Mouse (Mus musculus) MEL (cell line): ENCODE data around the gene Abhd18. TPM values are rescaled to one million over a fixed set of nuclear protein-coding genes. Genes with fewer than 3 reads are reported as not detected.

Experiments used
- DNase-seq: peaks from one replicate; pipeline ENCODE4 v3.0.0; 2011; ENCODE audit warnings: low read depth, low spot score
- H3K27ac ChIP-seq: 2 replicates; pipeline ENCODE4 v1.5.1; 2012; ENCODE audit warnings: low read depth, mild to moderate bottlenecking, control low read depth, low read length, moderate library complexity; ENCODE audit not compliant: control insufficient read depth
- H3K27me3 ChIP-seq, 2 experiments: fragments of 150-350 bp in 1 of 2; sonication (generic) in 1 of 2; 2 replicates each; pipeline ENCODE4 v1.6.1; 2012; ENCODE audit warnings: low read length in 2 of 2, mild to moderate bottlenecking in 2 of 2, improper control_type of control experiment in 1 of 2, moderate library complexity in 1 of 2; ENCODE audit not compliant: insufficient read depth in 2 of 2, control insufficient read depth in 1 of 2
- H3K36me3 ChIP-seq, 2 experiments: 2 replicates each; pipeline ENCODE4 v1.6.1; 2012 to 2014; ENCODE audit warnings: low read length in 2 of 2, improper control_type of control experiment in 1 of 2, inconsistent platforms in 1 of 2, mild to moderate bottlenecking in 1 of 2; ENCODE audit not compliant: insufficient read depth in 2 of 2, control insufficient read depth in 1 of 2
- H3K4me1 ChIP-seq, 2 experiments: fragments of 150-350 bp in 1 of 2; sonication (generic) in 1 of 2; 2 replicates each; pipeline ENCODE4 v1.6.1; 2012; ENCODE audit warnings: low read length in 2 of 2, improper control_type of control experiment in 1 of 2, mild to moderate bottlenecking in 1 of 2; ENCODE audit not compliant: insufficient read depth in 2 of 2, control insufficient read depth in 1 of 2
- H3K4me3 ChIP-seq, 2 experiments: fragments of 150-350 bp in 1 of 2; sonication (generic) in 1 of 2; 2 replicates each; pipeline ENCODE4 v1.5.1; 2012; ENCODE audit warnings: low read depth in 2 of 2, low read length in 2 of 2, mild to moderate bottlenecking in 2 of 2, moderate library complexity in 2 of 2, control low read depth in 1 of 2, improper control_type of control experiment in 1 of 2; ENCODE audit not compliant: control insufficient read depth in 1 of 2, insufficient read depth in 1 of 2
- H3K79me2 ChIP-seq: 2 replicates; pipeline ENCODE4 v1.6.1; 2012; ENCODE audit warnings: mild to moderate bottlenecking, low read length, moderate library complexity; ENCODE audit not compliant: control insufficient read depth, poor library complexity, insufficient read depth
- H3K9ac ChIP-seq: 2 replicates; pipeline ENCODE4 v1.6.1; 2012; ENCODE audit warnings: low read depth, mild to moderate bottlenecking, control low read depth, low read length, moderate library complexity; ENCODE audit not compliant: control insufficient read depth, poor library complexity, severe bottlenecking
- H3K9me3 ChIP-seq: fragments of 150-350 bp; sonication (generic); replicated peaks from 2 replicates; pipeline ENCODE4 v1.6.1; 2012; ENCODE audit warnings: mild to moderate bottlenecking, low read length, improper control_type of control experiment, moderate library complexity; ENCODE audit not compliant: insufficient read depth
- E2F4 ChIP-seq: IDR thresholded peaks from 2 replicates; pipeline ENCODE4 v1.6.1; 2011; ENCODE audit warnings: low read depth, low read length, improper control_type of control experiment, borderline replicate concordance
- ELF1 ChIP-seq: IDR thresholded peaks from 2 replicates; pipeline ENCODE4 v1.6.1; 2014; ENCODE audit warnings: low read depth, mild to moderate bottlenecking, inconsistent platforms, low read length, improper control_type of control experiment, moderate library complexity
- ETS1 ChIP-seq: IDR thresholded peaks from 2 replicates; pipeline ENCODE4 v1.6.1; 2012; ENCODE audit warnings: low read depth, mild to moderate bottlenecking, inconsistent platforms, low read length, improper control_type of control experiment, moderate library complexity
- GABPA ChIP-seq: IDR thresholded peaks from 2 replicates; pipeline ENCODE4 v1.6.1; 2012; ENCODE audit warnings: low read depth, mild to moderate bottlenecking, inconsistent platforms, low read length, improper control_type of control experiment, moderate library complexity
- GATA1 ChIP-seq: IDR thresholded peaks from 2 replicates; pipeline ENCODE4 v1.6.1; 2011; ENCODE audit warnings: low read depth, low read length, improper control_type of control experiment
- MAX ChIP-seq: IDR thresholded peaks from 2 replicates; pipeline ENCODE4 v1.6.1; 2011; ENCODE audit warnings: low read length, improper control_type of control experiment
- MAZ ChIP-seq: IDR thresholded peaks from 2 replicates; pipeline ENCODE4 v1.6.1; 2012; ENCODE audit warnings: low read depth, mild to moderate bottlenecking, inconsistent platforms, low read length, improper control_type of control experiment
- MEF2A ChIP-seq: IDR thresholded peaks from 2 replicates; pipeline ENCODE4 v1.6.1; 2014; ENCODE audit warnings: low read depth, mild to moderate bottlenecking, inconsistent platforms, low read length, improper control_type of control experiment; ENCODE audit not compliant: poor library complexity, insufficient replicate concordance, severe bottlenecking; ENCODE audit errors: extremely low read depth
- MXI1 ChIP-seq: IDR thresholded peaks from 2 replicates; pipeline ENCODE4 v1.6.1; 2011; ENCODE audit warnings: mild to moderate bottlenecking, low read depth, low read length, improper control_type of control experiment
- MYB ChIP-seq: IDR thresholded peaks from 2 replicates; pipeline ENCODE4 v1.6.1; 2011; ENCODE audit warnings: mild to moderate bottlenecking, low read depth, low read length, improper control_type of control experiment
- MYC ChIP-seq: IDR thresholded peaks from 2 replicates; pipeline ENCODE4 v1.6.1; 2011; ENCODE audit warnings: low read depth, mild to moderate bottlenecking, low read length, improper control_type of control experiment, moderate library complexity
- NELFE ChIP-seq: IDR thresholded peaks from 2 replicates; pipeline ENCODE4 v1.6.1; 2011; ENCODE audit warnings: low read depth, low read length, improper control_type of control experiment
- NRF1 ChIP-seq: IDR thresholded peaks from 2 replicates; pipeline ENCODE4 v1.6.1; 2014; ENCODE audit warnings: low read depth, mild to moderate bottlenecking, inconsistent platforms, low read length, improper control_type of control experiment, moderate library complexity; ENCODE audit not compliant: poor library complexity, insufficient read depth, severe bottlenecking
- POLR2A ChIP-seq, 2 experiments: IDR thresholded peaks; 2 replicates each; pipeline ENCODE4 v1.6.1; 2011 to 2012; ENCODE audit warnings: low read length in 2 of 2, mild to moderate bottlenecking in 2 of 2, control low read depth in 1 of 2, improper control_type of control experiment in 1 of 2, low read depth in 1 of 2, moderate library complexity in 1 of 2; ENCODE audit not compliant: control insufficient read depth in 1 of 2, insufficient read depth in 1 of 2, poor library complexity in 1 of 2
- POLR2AphosphoS5 ChIP-seq: IDR thresholded peaks from 2 replicates; pipeline ENCODE4 v1.6.1; 2012; ENCODE audit warnings: low read depth, borderline replicate concordance, mild to moderate bottlenecking, inconsistent platforms, low read length, moderate library complexity, mixed read lengths
- RCOR1 ChIP-seq: IDR thresholded peaks from 2 replicates; pipeline ENCODE4 v1.6.1; 2012; ENCODE audit warnings: low read depth, mild to moderate bottlenecking, inconsistent platforms, low read length, improper control_type of control experiment
- SMC3 ChIP-seq: IDR thresholded peaks from 2 replicates; pipeline ENCODE4 v1.6.1; 2011; ENCODE audit warnings: low read depth, low read length, improper control_type of control experiment
- TAL1 ChIP-seq: IDR thresholded peaks from 2 replicates; pipeline ENCODE4 v1.6.1; 2012; ENCODE audit warnings: mild to moderate bottlenecking, inconsistent platforms, low read length, moderate library complexity, mixed read lengths
- TCF12 ChIP-seq: IDR thresholded peaks from 2 replicates; pipeline ENCODE4 v1.6.1; 2014; ENCODE audit warnings: low read depth, mild to moderate bottlenecking, inconsistent platforms, low read length, improper control_type of control experiment, moderate library complexity
- UBTF ChIP-seq: IDR thresholded peaks from 2 replicates; pipeline ENCODE4 v1.6.1; 2012; ENCODE audit warnings: low read depth, mild to moderate bottlenecking, inconsistent platforms, low read length, improper control_type of control experiment, moderate library complexity, borderline replicate concordance; ENCODE audit not compliant: insufficient read depth
- USF2 ChIP-seq, 2 experiments: IDR thresholded peaks; 2 replicates each; pipeline ENCODE4 v1.6.1; 2011 to 2012; ENCODE audit warnings: improper control_type of control experiment in 2 of 2, low read length in 2 of 2, borderline replicate concordance in 1 of 2, inconsistent platforms in 1 of 2, low read depth in 1 of 2, mild to moderate bottlenecking in 1 of 2; ENCODE audit not compliant: insufficient read depth in 1 of 2
- ZC3H11A ChIP-seq: IDR thresholded peaks from 2 replicates; pipeline ENCODE4 v1.6.1; 2012; ENCODE audit warnings: low read depth, mild to moderate bottlenecking, inconsistent platforms, low read length, improper control_type of control experiment
- ZMIZ1 ChIP-seq: IDR thresholded peaks from 2 replicates; pipeline ENCODE4 v1.6.1; 2012; ENCODE audit warnings: low read depth, mild to moderate bottlenecking, inconsistent platforms, low read length, improper control_type of control experiment, moderate library complexity
- polyA plus RNA-seq, 2 experiments: library from polyadenylated mRNA; stranded (reverse) in 1 of 2; unstranded in 1 of 2; fragments of >175 nt in 1 of 2; fragments of >200 nt in 1 of 2; gene quantifications; 2 replicates each; pipeline versions ENCODE4 v1.2.1 to v1.2.4; 2012; ENCODE audit warnings: low replicate concordance in 2 of 2, low read depth in 1 of 2; ENCODE audit not compliant: insufficient read length in 2 of 2, insufficient read depth in 1 of 2, missing spikeins in 1 of 2
- total RNA-seq: library from RNA; depleted of rRNA; stranded (reverse); fragments of 300-350 nt; gene quantifications from 2 replicates; pipeline ENCODE4 v1.2.3, GENCODE M21; 2012

Abhd18 gene
- total and polyA plus RNA-seq, 3 experiments: 1.3 to 3.6 TPM; not detected in 1

GRCm38 (mm10) chr3:40799530-40800372 lies 47.0 kb upstream of the Abhd18 start, which contains the start of gene Plk4 (continued):
- TF ChIP-seq NELFE (peak; percentile 86), GATA1 (no peak), NRF1 (peak; percentile 97), POLR2A (IDR thresholded peaks at IDR 0.05; ENCODE audit: control insufficient read depth in 1 of 2, insufficient read depth in 1 of 2, low read depth in 1 of 2, low read length in 2 of 2, poor library complexity in 1 of 2) (peak; percentile 83 to 90; a peak in 3 of 4 replicates), USF2 (IDR thresholded peaks at IDR 0.05; ENCODE audit: borderline replicate concordance in 1 of 2, insufficient read depth in 1 of 2, low read depth in 1 of 2, low read length in 2 of 2) (no peak), ELF1 (peak; percentile 93), UBTF (no peak), ETS1 (no peak), MEF2A (no peak), RCOR1 (no peak), POLR2AphosphoS5 (no peak), ZMIZ1 (peak; percentile 82), TAL1 (no peak), MXI1 (peak; percentile 69)
- TF ChIP-seq, all 39 proteins: peak for 15

- Histone ChIP-seq H3K36me3 (peaks cover 34 to 36% of the 10 kb centered on the region in 2 experiments), H3K4me3 (peak overlapping the region; percentile 80 to 87)
- TF ChIP-seq GABPA (no peak), ZC3H11A (no peak), ETS1 (no peak), MEF2A (no peak), MAX (peak; percentile 21; the same call in 1 of the 2 replicates), TAL1 (no peak), E2F4 (peak; percentile 45; the same call in 1 of the 2 replicates), MAZ (peak; percentile 59; the same call in 1 of the 2 replicates), SMC3 (no peak), MYB (no peak), TCF12 (0 out of 2 replicates have a peak, but pooled peaks have one; percentile 24), MYC (0 out of 2 replicates have a peak, but pooled peaks have one; percentile 13)
- TF ChIP-seq, all 39 proteins: peak for 5
- Histone ChIP-seq H3K27me3 (no peaks in the 10 kb centered on the region), H3K9ac (peak overlapping the region; percentile 97), H3K27ac (peak overlapping the region; percentile 59), H3K9me3 (no peaks in the 10 kb centered on the region), H3K4me1 (peaks cover 2 to 15% of the 10 kb centered on the region in 2 experiments; a peak in 2 of 4 replicates), H3K79me2 (peaks cover 29% of the 10 kb centered on the region)
- DNase-seq: peak; percentile 68
Observed at GRCm38 (mm10) chr3:40800373-40800823, 46.4 kb upstream of the Abhd18 start.
